Mouse (Mus musculus): ENCODE data around the gene Sh3bp5. TPM values are rescaled to one million over a fixed set of nuclear protein-coding genes. Genes with fewer than 3 reads are reported as not detected.

The Sh3bp5 gene
- polyA plus RNA-seq, 1 experiment from 2014 or later = 17.3 TPM

- H3K4me3 ChIP-seq = no peak overlapping the region
- WGBS = 81% methylated on average over 13 of the region's 13 CpGs
- H3K4me1 ChIP-seq = peaks cover 19% of the 10 kb centered on the region
- DNase-seq (ENCODE audit: low spot score) = no peak
- H3K9me3 ChIP-seq (replicated peaks) = no peaks in the 10 kb centered on the region
- no peaks in the 10 kb centered on the region for H3K27me3 ChIP-seq (ENCODE audit: low read depth, poor library complexity, severe bottlenecking)
- H3K27ac ChIP-seq (replicated peaks) = no peak overlapping the region
- 0 out of 2 replicates have a peak, but pooled peaks cover 8% of the 10 kb centered on the region for H3K36me3 ChIP-seq
These were observed 51.2 kb downstream of the Sh3bp5 start for GRCm38 (mm10) chr14:31384366-31385323.

GRCm38 (mm10) chr14:31383470-31384050 is 52.3 kb downstream of the Sh3bp5 start:
- no peak for DNase-seq (ENCODE audit: low spot score)
- Histone ChIP-seq H3K27ac (replicated peaks) (no peak overlapping the region), H3K27me3 (ENCODE audit: low read depth, poor library complexity, severe bottlenecking) (no peaks in the 10 kb centered on the region), H3K4me1 (peaks cover 17% of the 10 kb centered on the region), H3K4me3 (no peak overlapping the region), H3K36me3 (peaks cover 8% of the 10 kb centered on the region; the same call in 1 of the 2 replicates), H3K9me3 (replicated peaks) (no peaks in the 10 kb centered on the region)
- 86% methylated on average over 11 of the region's 11 CpGs for WGBS

- DNase-seq (ENCODE audit: low spot score) = no peak
- H3K4me1 ChIP-seq = peaks cover 13% of the 10 kb centered on the region
- H3K36me3 ChIP-seq = peaks cover 21% of the 10 kb centered on the region
- H3K27me3 ChIP-seq (ENCODE audit: low read depth, poor library complexity, severe bottlenecking) = no peaks in the 10 kb centered on the region
- H3K4me3 ChIP-seq = no peak overlapping the region
- WGBS = 85% methylated on average over 8 of the region's 8 CpGs
- no peak overlapping the region for H3K27ac ChIP-seq (replicated peaks)
- no peaks in the 10 kb centered on the region for H3K9me3 ChIP-seq (replicated peaks)
These were observed 53.6 kb downstream of the Sh3bp5 start for GRCm38 (mm10) chr14:31382276-31382675.

DNA sequence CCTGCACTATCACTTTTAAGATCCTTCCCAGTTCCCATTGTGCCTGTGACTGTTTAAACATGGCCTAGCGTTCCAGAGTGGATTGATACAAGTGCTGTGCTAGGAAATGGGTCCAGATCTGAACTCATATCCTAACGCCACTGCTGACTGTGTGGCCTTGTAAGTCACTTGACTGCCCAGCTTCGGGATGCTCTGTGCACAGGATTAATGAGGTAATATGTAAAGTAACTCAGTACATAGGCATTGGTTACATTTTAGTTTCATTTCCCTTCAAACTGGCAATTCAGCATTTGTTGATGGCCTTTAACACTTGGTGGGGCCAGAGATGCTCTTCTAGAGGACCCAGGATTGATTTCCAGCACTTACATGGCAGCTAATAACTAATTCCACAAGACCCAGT is 59.5 kb downstream of the Sh3bp5 start:
- no peak overlapping the region for H3K27ac ChIP-seq (replicated peaks)
- H3K4me1 ChIP-seq = no peaks in the 10 kb centered on the region
- 93% methylated on average over 3 of the region's 3 CpGs for WGBS
- peaks cover 67% of the 10 kb centered on the region for H3K36me3 ChIP-seq
- no peak for DNase-seq (ENCODE audit: low spot score)
- H3K4me3 ChIP-seq = no peak overlapping the region
- H3K9me3 ChIP-seq (replicated peaks) = no peaks in the 10 kb centered on the region
- H3K27me3 ChIP-seq (ENCODE audit: low read depth, poor library complexity, severe bottlenecking) = no peaks in the 10 kb centered on the region

DNA sequence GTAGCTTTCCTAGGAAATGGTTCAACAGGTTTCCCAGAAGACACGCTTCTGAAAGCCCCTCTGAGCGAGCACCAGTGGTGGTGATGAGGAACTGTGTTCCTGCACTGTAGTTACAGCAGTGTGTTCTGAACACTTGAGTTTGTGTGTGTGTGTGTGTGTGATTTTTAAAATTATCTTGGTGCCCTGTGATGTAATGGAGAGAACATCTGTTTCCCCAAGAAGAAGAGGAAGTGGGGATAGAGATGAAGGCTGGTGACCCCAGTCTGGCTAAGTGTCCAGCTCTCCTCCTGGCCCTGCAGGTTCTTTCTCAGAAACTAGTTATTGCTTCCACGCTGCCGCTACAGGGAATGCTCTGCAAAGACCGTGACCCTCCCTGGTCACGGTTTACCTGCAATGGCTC is 61.5 kb downstream of the Sh3bp5 start:
- 98% methylated on average over 6 of the region's 6 CpGs for WGBS

GRCm38 (mm10) chr14:31369377-31369776 is 66.5 kb downstream of the Sh3bp5 start:
- WGBS = 87% methylated on average over 3 of the region's 3 CpGs
- H3K36me3 ChIP-seq = peaks cover 92% of the 10 kb centered on the region
- no peaks in the 10 kb centered on the region for H3K9me3 ChIP-seq (replicated peaks)
- H3K27ac ChIP-seq (replicated peaks) = no peak overlapping the region
- no peaks in the 10 kb centered on the region for H3K27me3 ChIP-seq (ENCODE audit: low read depth, poor library complexity, severe bottlenecking)
- no peak for DNase-seq (ENCODE audit: low spot score)
- H3K4me3 ChIP-seq = no peak overlapping the region
- no peaks in the 10 kb centered on the region for H3K4me1 ChIP-seq

More for the DNA sequence above, 61.5 kb downstream of the Sh3bp5 start:
- no peak overlapping the region for H3K27ac ChIP-seq (replicated peaks)
- H3K36me3 ChIP-seq = peaks cover 86% of the 10 kb centered on the region
- H3K4me3 ChIP-seq = no peak overlapping the region
- no peaks in the 10 kb centered on the region for H3K9me3 ChIP-seq (replicated peaks)
- no peak for DNase-seq (ENCODE audit: low spot score)
- no peaks in the 10 kb centered on the region for H3K27me3 ChIP-seq (ENCODE audit: low read depth, poor library complexity, severe bottlenecking)
- H3K4me1 ChIP-seq = no peaks in the 10 kb centered on the region

- H3K4me1 ChIP-seq = no peaks in the 10 kb centered on the region
- WGBS = 94% methylated on average over 7 of the region's 7 CpGs
- DNase-seq (ENCODE audit: low spot score) = no peak
- H3K27me3 ChIP-seq (ENCODE audit: low read depth, poor library complexity, severe bottlenecking) = no peaks in the 10 kb centered on the region
- H3K4me3 ChIP-seq = no peak overlapping the region
- H3K27ac ChIP-seq (replicated peaks) = no peak overlapping the region
- H3K9me3 ChIP-seq (replicated peaks) = no peaks in the 10 kb centered on the region
- peaks cover 92% of the 10 kb centered on the region for H3K36me3 ChIP-seq
These were observed 67.9 kb downstream of the Sh3bp5 start for GRCm38 (mm10) chr14:31367951-31368350.

GRCm38 (mm10) chr14:31365350-31365749 is 70.5 kb downstream of the Sh3bp5 start:
- Histone ChIP-seq H3K27me3 (ENCODE audit: low read depth, poor library complexity, severe bottlenecking) (no peaks in the 10 kb centered on the region), H3K9me3 (replicated peaks) (no peaks in the 10 kb centered on the region), H3K27ac (replicated peaks) (no peak overlapping the region), H3K4me1 (no peaks in the 10 kb centered on the region), H3K36me3 (peaks cover 95% of the 10 kb centered on the region), H3K4me3 (no peak overlapping the region)
- peak; percentile 48 for DNase-seq (ENCODE audit: low spot score)

DNA sequence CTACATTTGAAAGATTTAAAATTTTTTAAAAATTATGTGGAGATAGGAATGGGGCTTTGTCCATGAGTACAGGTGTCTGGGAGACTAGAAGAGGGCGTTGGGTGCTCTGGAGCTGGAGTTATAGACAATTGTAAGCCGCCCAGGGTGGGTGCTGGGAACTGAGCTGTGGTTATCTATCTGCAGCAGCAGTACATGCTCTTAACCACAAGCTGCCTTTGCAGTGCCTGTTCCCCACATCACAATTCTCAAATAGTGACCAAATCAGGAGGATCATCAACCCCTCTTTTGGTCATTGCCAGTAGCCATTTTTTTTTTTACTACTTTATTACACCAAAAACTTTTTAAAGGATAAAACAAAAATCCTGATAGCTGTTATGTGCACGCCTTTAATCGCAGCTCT is 71.3 kb downstream of the Sh3bp5 start:
- no peak overlapping the region for H3K27ac ChIP-seq (replicated peaks)
- no peaks in the 10 kb centered on the region for H3K9me3 ChIP-seq (replicated peaks)
- H3K4me3 ChIP-seq = no peak overlapping the region
- DNase-seq (ENCODE audit: low spot score) = no peak
- WGBS = 96% methylated on average over 4 of the region's 4 CpGs
- H3K36me3 ChIP-seq = peaks cover 94% of the 10 kb centered on the region
- H3K27me3 ChIP-seq (ENCODE audit: low read depth, poor library complexity, severe bottlenecking) = no peaks in the 10 kb centered on the region
- H3K4me1 ChIP-seq = no peaks in the 10 kb centered on the region

- Histone ChIP-seq H3K36me3 (peaks cover 82% of the 10 kb centered on the region), H3K4me1 (no peaks in the 10 kb centered on the region)
These were observed 73.6 kb downstream of the Sh3bp5 start for GRCm38 (mm10) chr14:31362236-31362635.

DNA sequence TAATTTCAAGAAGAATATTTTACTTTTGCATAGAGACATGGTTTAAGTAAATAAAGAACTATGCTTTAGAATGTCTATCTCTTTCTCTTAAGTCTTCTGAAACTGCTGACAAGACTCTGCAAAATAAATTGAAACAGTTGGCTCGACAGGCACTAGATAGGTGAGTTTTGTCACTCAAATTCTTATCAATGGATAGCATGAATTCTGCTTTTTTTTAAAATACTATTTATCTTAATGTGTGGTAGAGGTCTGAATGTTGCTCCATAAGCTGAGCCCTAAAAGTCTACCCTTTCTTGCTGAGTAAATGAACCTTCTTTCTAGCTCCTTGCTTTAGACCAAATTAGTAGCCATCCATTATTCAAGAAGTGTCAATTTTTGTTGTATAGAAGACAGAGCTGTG is 90.5 kb downstream of the Sh3bp5 start:
- Histone ChIP-seq H3K4me3 (no peak overlapping the region), H3K27ac (replicated peaks) (no peak overlapping the region), H3K27me3 (ENCODE audit: low read depth, poor library complexity, severe bottlenecking) (no peaks in the 10 kb centered on the region), H3K36me3 (peaks cover 46% of the 10 kb centered on the region), H3K4me1 (no peaks in the 10 kb centered on the region), H3K9me3 (replicated peaks) (no peaks in the 10 kb centered on the region)
- 94% methylated on average over 1 of the region's 1 CpGs for WGBS
- DNase-seq (ENCODE audit: low spot score) = no peak

More at GRCm38 (mm10) chr14:31362236-31362635, 73.6 kb downstream of the Sh3bp5 start:
- no peak for DNase-seq (ENCODE audit: low spot score)
- no peaks in the 10 kb centered on the region for H3K9me3 ChIP-seq (replicated peaks)
- WGBS = 95% methylated on average over 2 of the region's 2 CpGs
- no peak overlapping the region for H3K27ac ChIP-seq (replicated peaks)
- no peak overlapping the region for H3K4me3 ChIP-seq
- no peaks in the 10 kb centered on the region for H3K27me3 ChIP-seq (ENCODE audit: low read depth, poor library complexity, severe bottlenecking)

DNA sequence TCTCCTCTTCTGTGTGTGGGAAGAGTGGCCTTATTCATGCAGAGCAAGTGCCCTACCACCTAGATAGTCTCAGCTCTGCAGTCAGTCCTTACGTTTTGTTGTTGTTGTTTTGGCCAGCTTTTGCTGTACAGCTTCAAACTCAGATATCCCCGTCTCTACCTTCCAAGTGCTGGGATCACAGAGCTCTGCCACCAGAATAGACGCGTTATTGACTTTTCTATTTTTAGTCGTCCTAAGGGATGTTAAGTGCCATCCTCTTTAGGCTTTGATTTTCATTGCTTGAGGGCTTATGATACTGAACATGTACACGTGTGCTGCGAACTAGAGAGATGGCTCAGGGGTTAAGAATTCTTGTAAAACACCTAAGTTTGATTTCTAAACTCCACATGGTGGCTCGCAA is 92.6 kb downstream of the Sh3bp5 start:
- no peaks in the 10 kb centered on the region for H3K27me3 ChIP-seq (ENCODE audit: low read depth, poor library complexity, severe bottlenecking)
- H3K36me3 ChIP-seq = peaks cover 45% of the 10 kb centered on the region
- no peak overlapping the region for H3K4me3 ChIP-seq
- peaks cover 2% of the 10 kb centered on the region for H3K4me1 ChIP-seq
- no peak for DNase-seq (ENCODE audit: low spot score)
- no peaks in the 10 kb centered on the region for H3K9me3 ChIP-seq (replicated peaks)
- no peak overlapping the region for H3K27ac ChIP-seq (replicated peaks)
- 85% methylated on average over 8 of the region's 8 CpGs for WGBS

- Histone ChIP-seq H3K9me3 (replicated peaks) (no peaks in the 10 kb centered on the region), H3K27me3 (ENCODE audit: low read depth, poor library complexity, severe bottlenecking) (no peaks in the 10 kb centered on the region), H3K4me3 (peak overlapping the region; percentile 84; the same call in 1 of the 2 replicates), H3K36me3 (peaks cover 16% of the 10 kb centered on the region), H3K27ac (replicated peaks) (no peak overlapping the region), H3K4me1 (peaks cover 22% of the 10 kb centered on the region)
- DNase-seq (ENCODE audit: low spot score) = no peak
These were observed 97.9 kb downstream of the Sh3bp5 start for GRCm38 (mm10) chr14:31337947-31338346.
